Comparison of ENCODE assay signal across 15 mouse cellular contexts in the genomic region with DNA sequence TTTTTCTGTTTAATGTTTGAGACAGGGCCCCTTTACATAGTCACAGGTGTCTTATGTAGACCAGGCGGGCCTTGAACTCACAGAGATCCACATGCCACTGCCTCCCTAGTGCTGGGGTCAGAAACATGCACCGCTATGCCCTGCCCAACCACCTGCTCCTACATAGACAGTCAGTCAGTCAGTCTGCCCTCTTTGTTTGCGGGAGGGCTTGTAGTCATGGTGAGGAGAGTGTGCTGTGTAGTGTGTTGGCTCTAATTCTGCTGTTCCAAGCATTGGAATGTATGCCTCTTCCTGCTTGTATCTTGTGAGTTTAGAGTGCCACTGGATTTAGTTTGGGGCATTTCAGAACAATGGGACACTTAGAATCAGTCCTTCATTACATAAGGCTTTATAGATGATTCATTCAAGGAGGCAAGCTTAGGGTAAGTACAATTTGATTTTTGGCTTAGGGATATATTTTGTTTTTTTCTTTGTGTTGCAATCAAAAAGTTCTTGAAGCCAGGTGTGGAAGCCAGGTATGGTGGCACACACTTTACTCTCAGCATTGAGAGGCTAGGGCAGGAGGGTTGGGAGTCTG. TPM values are rescaled to one million over a fixed set of nuclear protein-coding genes. Genes with fewer than 3 reads are reported as not detected.
DNase-seq lines count a peak whose midpoint lies in the region; ATAC-seq and TF ChIP-seq lines count a peak whose summit lies in the region.
"Had no signal": no experiment of that assay in that cellular context is flagged by ENCODE, and none has a peak within 500 bp of the region (broad histone marks: within the 10 kb centered on the region; RNA-seq: fewer than 3 reads in every experiment).

No protein-coding gene starts in this region.

- no peak for DNase-seq in forebrain, embryonic 14.5 days (ENCODE audit: low spot score)
- DNase-seq in forebrain, postnatal 0 days, result no peak
- DNase-seq in hindbrain, postnatal 0 days (ENCODE audit: low spot score), result no peak
- DNase-seq in lung, postnatal 25 days (ENCODE audit: low spot score), result peak; percentile 29
- DNase-seq in lung, adult 2 months, result no peak
- peak; percentile 45 for DNase-seq in gonadal fat pad, adult 2 months (ENCODE audit: low read depth)
- DNase-seq in frontal cortex, postnatal 25 days (ENCODE audit: low spot score in 2 of 2), result no peak
- DNase-seq: adrenal gland, postnatal 14 days; cerebellum, postnatal 14 days; kidney, adult 11 months; kidney, postnatal 4 days; right cerebral cortex, postnatal 25 days; thymus, adult 18-20 months had no signal

- H3K4me1 ChIP-seq in forebrain, embryonic 14.5 days (ENCODE audit: control insufficient read depth, insufficient read depth, low read length), result no peaks in the 10 kb centered on the region
- H3K4me1 ChIP-seq in forebrain, postnatal 0 days (ENCODE audit: insufficient read depth), result no peaks in the 10 kb centered on the region
- H3K4me1 ChIP-seq in hindbrain, postnatal 0 days (ENCODE audit: insufficient read depth, low read length), result no peaks in the 10 kb centered on the region
- peaks cover 11% of the 10 kb centered on the region; the same call in 1 of the 2 replicates for H3K4me1 ChIP-seq in hindbrain, embryonic 13.5 days (replicated peaks)
- peaks cover 15% of the 10 kb centered on the region for H3K4me1 ChIP-seq in lung, adult 2 months (ENCODE audit: control insufficient read depth, insufficient read depth, low read length)

- TF ChIP-seq POLR2A in lung, adult 2 months (IDR thresholded peaks at IDR 0.05; ENCODE audit: borderline replicate concordance, extremely low read depth, low read depth, low read length), result no peak

- H3K4me3 ChIP-seq in forebrain, embryonic 14.5 days (ENCODE audit: low read depth, low read length), result no peak overlapping the region
- no peak overlapping the region for H3K4me3 ChIP-seq in forebrain, postnatal 0 days (ENCODE audit: low read depth, low read length)
- no peak overlapping the region for H3K4me3 ChIP-seq in hindbrain, postnatal 0 days (ENCODE audit: low read length)
- no peak overlapping the region for H3K4me3 ChIP-seq in hindbrain, embryonic 13.5 days
- H3K4me3 ChIP-seq in lung, adult 2 months (replicated peaks; ENCODE audit: extremely low read depth, low read depth, low read length), result no peak overlapping the region
- H3K4me3 ChIP-seq: forebrain, embryonic 10.5 days had no signal

- H3K27me3 ChIP-seq in forebrain, embryonic 14.5 days (replicated peaks; ENCODE audit: control insufficient read depth, insufficient read depth, low read length), result no peaks in the 10 kb centered on the region
- H3K27me3 ChIP-seq in forebrain, postnatal 0 days (ENCODE audit: insufficient read depth, low read length), result no peaks in the 10 kb centered on the region
- H3K27me3 ChIP-seq in hindbrain, postnatal 0 days (ENCODE audit: insufficient read depth, low read length), result no peaks in the 10 kb centered on the region
- no peaks in the 10 kb centered on the region for H3K27me3 ChIP-seq in hindbrain, embryonic 13.5 days

- ATAC-seq in forebrain, embryonic 14.5 days, result peak; percentile 55; the same call in 1 of the 2 replicates
- no peak for ATAC-seq in forebrain, postnatal 0 days
- ATAC-seq in hindbrain, postnatal 0 days, result 0 out of 2 replicates have a peak, but pooled peaks have one; percentile 47
- ATAC-seq in hindbrain, embryonic 13.5 days (ENCODE audit: low FRiP score), result no peak

- H3K9ac ChIP-seq in forebrain, embryonic 14.5 days (ENCODE audit: low read length), result no peak overlapping the region
- no peak overlapping the region for H3K9ac ChIP-seq in forebrain, postnatal 0 days
- H3K9ac ChIP-seq in hindbrain, postnatal 0 days (replicated peaks; ENCODE audit: low read length), result no peak overlapping the region
- no peak overlapping the region for H3K9ac ChIP-seq in hindbrain, embryonic 13.5 days

- no peaks in the 10 kb centered on the region for H3K36me3 ChIP-seq in forebrain, embryonic 14.5 days (ENCODE audit: control insufficient read depth, insufficient read depth, low read length)
- no peaks in the 10 kb centered on the region for H3K36me3 ChIP-seq in forebrain, postnatal 0 days (ENCODE audit: insufficient read depth)
- no peaks in the 10 kb centered on the region for H3K36me3 ChIP-seq in hindbrain, postnatal 0 days (ENCODE audit: insufficient read depth, low read length)
- H3K36me3 ChIP-seq in hindbrain, embryonic 13.5 days, result no peaks in the 10 kb centered on the region

- no peaks in the 10 kb centered on the region for H3K9me3 ChIP-seq in forebrain, embryonic 14.5 days (replicated peaks; ENCODE audit: control insufficient read depth, low read length)
- no peaks in the 10 kb centered on the region for H3K9me3 ChIP-seq in forebrain, postnatal 0 days (ENCODE audit: low read length)
- no peaks in the 10 kb centered on the region for H3K9me3 ChIP-seq in hindbrain, postnatal 0 days (ENCODE audit: low read length)
- no peaks in the 10 kb centered on the region for H3K9me3 ChIP-seq in hindbrain, embryonic 13.5 days
- H3K9me3 ChIP-seq: forebrain, embryonic 10.5 days had no signal

- H3K4me2 ChIP-seq in forebrain, embryonic 14.5 days (ENCODE audit: low read length), result no peak overlapping the region
- no peak overlapping the region for H3K4me2 ChIP-seq in forebrain, postnatal 0 days (ENCODE audit: low read depth)
- H3K4me2 ChIP-seq in hindbrain, postnatal 0 days (ENCODE audit: low read depth, low read length), result no peak overlapping the region
- no peak overlapping the region for H3K4me2 ChIP-seq in hindbrain, embryonic 13.5 days

- H3K27ac ChIP-seq in forebrain, embryonic 14.5 days (ENCODE audit: low read depth, low read length), result no peak overlapping the region
- no peak overlapping the region for H3K27ac ChIP-seq in forebrain, postnatal 0 days (ENCODE audit: low read depth, low read length)
- H3K27ac ChIP-seq in hindbrain, postnatal 0 days, result no peak overlapping the region
- H3K27ac ChIP-seq in hindbrain, embryonic 13.5 days, result no peak overlapping the region
- H3K27ac ChIP-seq: forebrain, embryonic 10.5 days had no signal

- 88% methylated on average over 3 of the region's 3 CpGs for WGBS in forebrain, embryonic 14.5 days
- WGBS in forebrain, postnatal 0 days, result 80% methylated on average over 3 of the region's 3 CpGs
- 65% methylated on average over 3 of the region's 3 CpGs for WGBS in hindbrain, postnatal 0 days
- WGBS in hindbrain, embryonic 13.5 days, result 86% methylated on average over 3 of the region's 3 CpGs
- 64% methylated on average over 3 of the region's 3 CpGs for WGBS in lung, adult 2 months

- no peak for TF ChIP-seq CTCF in forebrain, postnatal 0 days (IDR thresholded peaks at IDR 0.05; ENCODE audit: low read depth)
- TF ChIP-seq CTCF in hindbrain, postnatal 0 days (IDR thresholded peaks at IDR 0.05; ENCODE audit: low read depth), result no peak
- no peak for TF ChIP-seq CTCF in lung, adult 2 months (IDR thresholded peaks at IDR 0.05; ENCODE audit: insufficient read depth, low read length)

RNA-seq across cellular contexts. Expression of a gene that starts 31.4 kb away (rescaled TPM):
- 73.9 and 79.4 TPM in 2 replicates for polyA plus RNA-seq in forebrain, embryonic 14.5 days (2014; fragmentation: Nextera tagmentation; extraction: Ambion mirVana)
- 49.1 and 68.8 TPM in 2 replicates for total RNA-seq in forebrain, postnatal 0 days (2014; rRNA removed)
- 49.5 and 62.9 TPM in 2 replicates for polyA plus RNA-seq in forebrain, postnatal 0 days (2015; fragmentation: Nextera tagmentation; extraction: Ambion mirVana)
- total RNA-seq in hindbrain, postnatal 0 days (2014; rRNA removed), result 48.1 and 49.1 TPM in 2 replicates
- 61.8 and 62.6 TPM in 2 replicates for polyA plus RNA-seq in hindbrain, postnatal 0 days (2015; fragmentation: Nextera tagmentation; extraction: Ambion mirVana)
- 89.6 and 97.2 TPM in 2 replicates for polyA plus RNA-seq in hindbrain, embryonic 13.5 days (2015; fragmentation: Nextera tagmentation; extraction: Ambion mirVana)
- 19.0 and 34.3 TPM in 2 replicates for polyA plus RNA-seq in lung, adult 2 months (2012; rRNA removed)
- polyA plus RNA-seq in gonadal fat pad, adult 2 months (2012; rRNA removed), result 28.5 and 37.3 TPM in 2 replicates

RNA-seq across cellular contexts. Expression of a gene that starts 40.3 kb away (rescaled TPM):
- 0.19 and 0.36 TPM in 2 replicates for polyA plus RNA-seq in forebrain, embryonic 14.5 days (2014; fragmentation: Nextera tagmentation; extraction: Ambion mirVana)
- 0.19 and 0.38 TPM in 2 replicates for total RNA-seq in forebrain, postnatal 0 days (2014; rRNA removed)
- polyA plus RNA-seq in forebrain, postnatal 0 days (2015; fragmentation: Nextera tagmentation; extraction: Ambion mirVana), result 0.08 TPM in 2 replicates
- total RNA-seq in hindbrain, postnatal 0 days (2014; rRNA removed), result 0.10 TPM in 1 of 2 replicates, not detected in the other
- 0.10 and 0.19 TPM in 2 replicates for polyA plus RNA-seq in hindbrain, postnatal 0 days (2015; fragmentation: Nextera tagmentation; extraction: Ambion mirVana)
- 0.32 and 0.47 TPM in 2 replicates for polyA plus RNA-seq in hindbrain, embryonic 13.5 days (2015; fragmentation: Nextera tagmentation; extraction: Ambion mirVana)
- 0.24 and 0.33 TPM in 2 replicates for polyA plus RNA-seq in lung, adult 2 months (2012; rRNA removed)
- polyA plus RNA-seq in gonadal fat pad, adult 2 months (2012; rRNA removed), result 0.36 and 0.42 TPM in 2 replicates

Comparison
In these comparisons a context has a peak if more than half of its experiments do, and no peak if none do; other contexts are left out.
1. ATAC-seq: peak in forebrain, embryonic 14.5 days (single experiment) and hindbrain, postnatal 0 days (single experiment); none in forebrain, postnatal 0 days (single experiment) and hindbrain, embryonic 13.5 days (single experiment).
2. DNase-seq: peak in lung, postnatal 25 days (single experiment) and gonadal fat pad, adult 2 months (single experiment); none in forebrain, embryonic 14.5 days (single experiment), forebrain, postnatal 0 days (single experiment), hindbrain, postnatal 0 days (single experiment), lung, adult 2 months (single experiment) and frontal cortex, postnatal 25 days (0 of 2).